Mouse (Mus musculus): ENCODE results near the gene Hmgcl. TPM values are rescaled to one million over a fixed set of nuclear protein-coding genes. Genes with fewer than 3 reads are reported as not detected.
A peak's percentile ranks its signal among the peaks of the same experiment; 100 is the strongest.

Hmgcl gene
- polyA plus RNA-seq, 2 experiments: 69.7 to 93.4 TPM

DNA sequence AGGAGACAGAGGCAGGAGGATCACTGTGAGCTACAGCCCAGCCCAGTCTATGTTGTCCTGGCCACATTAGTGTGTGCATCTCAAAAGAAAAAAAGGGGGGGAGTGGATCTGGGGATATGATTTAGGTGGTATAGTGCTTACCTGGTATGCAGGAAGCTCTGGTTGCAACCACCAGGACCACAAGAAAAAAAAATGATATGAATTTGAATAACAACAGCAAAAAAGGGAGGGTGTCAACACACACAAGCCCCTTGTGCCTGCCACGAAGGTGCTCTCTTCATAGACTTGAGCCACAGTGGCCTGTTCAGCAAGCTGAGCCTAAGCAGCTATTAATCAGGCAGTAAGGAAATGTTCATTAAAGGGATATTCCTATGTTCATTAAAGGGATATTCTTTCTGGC is 41.4 kb upstream of the Hmgcl start:
- Histone ChIP-seq H3K27me3 (ENCODE audit: control insufficient read depth, insufficient read depth, low read length) (no peaks in the 10 kb centered on the region), H3K9ac (ENCODE audit: low read depth, low read length, severe bottlenecking) (no peak overlapping the region), H3K9me3 (ENCODE audit: control insufficient read depth, low read length) (no peaks in the 10 kb centered on the region), H3K36me3 (ENCODE audit: control insufficient read depth, insufficient read depth, low read length) (no peaks in the 10 kb centered on the region), H3K4me2 (replicated peaks; ENCODE audit: low read depth, low read length, severe bottlenecking) (no peak overlapping the region), H3K4me1 (ENCODE audit: control insufficient read depth, insufficient read depth, low read length) (no peaks in the 10 kb centered on the region), H3K27ac (replicated peaks; ENCODE audit: low read depth, low read length) (no peak overlapping the region), H3K4me3 (replicated peaks; ENCODE audit: low read length) (no peak overlapping the region)
- ATAC-seq (ENCODE audit: low FRiP score, low read depth): no peak
- no peak for DNase-seq (ENCODE audit: low spot score)
- no peak for TF ChIP-seq POLR2A (IDR thresholded peaks at IDR 0.05; ENCODE audit: borderline replicate concordance, extremely low read depth, insufficient read depth, insufficient read length)
- 53% methylated on average over 1 of the region's 1 CpGs for WGBS

DNA sequence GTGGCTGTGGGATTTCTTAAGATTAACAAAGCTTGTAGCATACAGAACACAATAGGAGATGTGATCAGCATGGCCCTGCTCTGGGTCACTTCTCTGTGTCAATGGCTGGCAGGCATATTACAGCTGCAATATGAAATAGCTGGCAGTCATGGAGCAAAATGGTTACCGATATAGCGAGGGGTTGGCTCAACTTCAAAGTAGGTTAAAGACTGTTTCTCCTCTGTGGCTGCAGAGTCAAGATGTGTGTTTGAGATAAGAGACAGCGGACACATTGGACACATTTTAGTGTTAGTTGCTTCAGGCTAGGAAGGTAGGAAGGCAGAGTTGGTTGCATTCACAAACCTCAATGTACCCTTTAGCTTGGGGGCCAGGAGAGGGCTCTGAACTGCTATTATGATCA is 39.6 kb upstream of the Hmgcl start:
- ATAC-seq (ENCODE audit: low FRiP score, low read depth): no peak
- H3K4me3 ChIP-seq (replicated peaks; ENCODE audit: low read length): no peak overlapping the region
- H3K4me2 ChIP-seq (replicated peaks; ENCODE audit: low read depth, low read length, severe bottlenecking): no peak overlapping the region
- H3K27me3 ChIP-seq (ENCODE audit: control insufficient read depth, insufficient read depth, low read length): no peaks in the 10 kb centered on the region
- 78% methylated on average over 3 of the region's 3 CpGs for WGBS
- H3K27ac ChIP-seq (replicated peaks; ENCODE audit: low read depth, low read length): no peak overlapping the region
- no peaks in the 10 kb centered on the region for H3K36me3 ChIP-seq (ENCODE audit: control insufficient read depth, insufficient read depth, low read length)
- DNase-seq (ENCODE audit: low spot score): no peak
- H3K9me3 ChIP-seq (ENCODE audit: control insufficient read depth, low read length): no peaks in the 10 kb centered on the region
- no peak overlapping the region for H3K9ac ChIP-seq (ENCODE audit: low read depth, low read length, severe bottlenecking)
- TF ChIP-seq POLR2A (IDR thresholded peaks at IDR 0.05; ENCODE audit: borderline replicate concordance, extremely low read depth, insufficient read depth, insufficient read length): no peak
- no peaks in the 10 kb centered on the region for H3K4me1 ChIP-seq (ENCODE audit: control insufficient read depth, insufficient read depth, low read length)

DNA sequence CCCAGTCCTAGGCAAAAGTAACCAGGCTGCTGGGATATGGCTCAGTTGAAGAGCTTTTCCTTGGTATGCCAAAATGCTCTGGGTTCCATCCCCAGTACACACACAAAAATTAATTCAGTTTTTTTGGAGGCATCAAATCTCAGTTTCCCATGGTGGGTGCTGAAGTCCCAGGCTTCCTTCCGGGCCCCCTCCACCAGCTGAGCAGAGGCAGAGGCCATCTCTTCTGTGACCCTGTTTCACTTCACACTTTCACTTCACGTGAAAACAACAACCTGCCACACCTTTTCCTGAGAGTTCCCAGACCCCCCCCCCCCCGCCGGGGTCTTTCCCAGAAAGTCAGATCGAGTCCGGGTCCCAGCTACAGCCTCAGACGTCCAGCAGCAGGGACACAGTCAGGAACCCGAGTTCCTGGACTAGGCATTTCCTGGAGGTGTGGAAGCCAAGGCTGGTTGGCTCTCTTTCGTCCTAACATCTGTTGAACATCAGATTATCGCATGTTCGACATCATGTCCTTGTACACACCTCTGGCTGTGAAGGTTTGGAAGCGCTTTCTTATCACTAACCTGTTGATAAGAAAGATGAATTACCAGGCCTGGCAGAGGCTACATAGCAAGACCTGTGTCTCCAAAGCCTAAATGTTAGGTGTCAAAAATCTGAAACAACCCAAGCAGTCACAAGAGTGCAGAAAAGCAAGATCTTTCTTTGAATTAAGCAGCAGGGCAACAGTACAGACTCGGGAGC is 36.8 kb upstream of the Hmgcl start:
- no peak for TF ChIP-seq POLR2A (IDR thresholded peaks at IDR 0.05; ENCODE audit: borderline replicate concordance, extremely low read depth, insufficient read depth, insufficient read length)
- Histone ChIP-seq H3K27me3 (ENCODE audit: control insufficient read depth, insufficient read depth, low read length) (no peaks in the 10 kb centered on the region), H3K4me2 (replicated peaks; ENCODE audit: low read depth, low read length, severe bottlenecking) (no peak overlapping the region), H3K9ac (ENCODE audit: low read depth, low read length, severe bottlenecking) (no peak overlapping the region), H3K36me3 (ENCODE audit: control insufficient read depth, insufficient read depth, low read length) (no peaks in the 10 kb centered on the region), H3K4me1 (ENCODE audit: control insufficient read depth, insufficient read depth, low read length) (peaks cover 7% of the 10 kb centered on the region; the same call in 1 of the 2 replicates), H3K9me3 (ENCODE audit: control insufficient read depth, low read length) (no peaks in the 10 kb centered on the region), H3K4me3 (replicated peaks; ENCODE audit: low read length) (no peak overlapping the region), H3K27ac (replicated peaks; ENCODE audit: low read depth, low read length) (no peak overlapping the region)
- DNase-seq (ENCODE audit: low spot score): no peak
- WGBS: 50% methylated on average over 13 of the region's 13 CpGs
- no peak for ATAC-seq (ENCODE audit: low FRiP score, low read depth)

DNA sequence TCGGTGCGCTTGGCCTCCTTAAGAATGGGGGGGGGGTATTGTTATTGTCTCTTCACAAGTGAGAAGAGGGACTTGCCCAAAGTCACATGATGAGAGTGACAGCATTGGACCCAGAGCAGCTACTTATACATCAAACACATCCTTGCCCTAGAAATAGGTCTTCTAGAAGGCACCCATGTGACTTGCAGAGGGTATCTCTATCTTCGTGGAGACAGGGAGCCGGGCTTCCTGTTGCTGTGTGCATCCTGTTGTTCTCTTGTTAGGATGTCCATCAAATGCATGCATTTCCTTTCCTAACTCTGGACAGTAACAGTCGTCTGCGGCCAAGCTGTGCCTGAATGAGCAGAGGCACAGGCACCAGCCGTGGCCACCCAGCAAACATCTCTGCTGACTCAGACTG is 34.7 kb upstream of the Hmgcl start:
- no peak overlapping the region for H3K9ac ChIP-seq (ENCODE audit: low read depth, low read length, severe bottlenecking)
- no peaks in the 10 kb centered on the region for H3K36me3 ChIP-seq (ENCODE audit: control insufficient read depth, insufficient read depth, low read length)
- ATAC-seq (ENCODE audit: low FRiP score, low read depth) (no peak), DNase-seq (ENCODE audit: low spot score) (no peak)
- H3K4me3 ChIP-seq (replicated peaks; ENCODE audit: low read length): no peak overlapping the region
- H3K9me3 ChIP-seq (ENCODE audit: control insufficient read depth, low read length): no peaks in the 10 kb centered on the region
- H3K4me1 ChIP-seq (ENCODE audit: control insufficient read depth, insufficient read depth, low read length): peaks cover 7% of the 10 kb centered on the region; the same call in 1 of the 2 replicates
- H3K27ac ChIP-seq (replicated peaks; ENCODE audit: low read depth, low read length): no peak overlapping the region
- 70% methylated on average over 7 of the region's 7 CpGs for WGBS
- no peak overlapping the region for H3K4me2 ChIP-seq (replicated peaks; ENCODE audit: low read depth, low read length, severe bottlenecking)
- no peak for TF ChIP-seq POLR2A (IDR thresholded peaks at IDR 0.05; ENCODE audit: borderline replicate concordance, extremely low read depth, insufficient read depth, insufficient read length)
- no peaks in the 10 kb centered on the region for H3K27me3 ChIP-seq (ENCODE audit: control insufficient read depth, insufficient read depth, low read length)

DNA sequence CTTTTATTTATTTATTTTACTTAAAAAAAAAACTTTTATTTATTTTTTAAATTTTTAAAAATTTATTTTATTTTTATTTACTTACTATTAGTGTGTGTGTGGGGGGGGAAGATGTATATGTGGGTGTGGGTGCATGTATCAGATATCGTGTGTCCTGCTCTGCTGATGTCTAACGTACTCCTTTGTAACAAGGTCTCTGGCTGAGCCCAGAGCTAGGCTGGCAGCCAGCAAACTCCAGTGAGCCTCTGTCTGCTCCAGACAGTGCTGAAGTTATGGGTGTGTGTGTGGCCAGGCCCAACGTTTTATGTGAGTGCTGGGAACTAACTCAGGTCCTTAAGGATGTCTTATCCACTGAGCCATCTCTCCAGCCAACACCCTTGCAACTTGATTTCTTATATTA is 34.1 kb upstream of the Hmgcl start:
- Histone ChIP-seq H3K9me3 (ENCODE audit: control insufficient read depth, low read length) (no peaks in the 10 kb centered on the region), H3K4me1 (ENCODE audit: control insufficient read depth, insufficient read depth, low read length) (peaks cover 7% of the 10 kb centered on the region; the same call in 1 of the 2 replicates), H3K4me3 (replicated peaks; ENCODE audit: low read length) (no peak overlapping the region), H3K27me3 (ENCODE audit: control insufficient read depth, insufficient read depth, low read length) (no peaks in the 10 kb centered on the region), H3K9ac (ENCODE audit: low read depth, low read length, severe bottlenecking) (no peak overlapping the region), H3K36me3 (ENCODE audit: control insufficient read depth, insufficient read depth, low read length) (no peaks in the 10 kb centered on the region), H3K4me2 (replicated peaks; ENCODE audit: low read depth, low read length, severe bottlenecking) (no peak overlapping the region), H3K27ac (replicated peaks; ENCODE audit: low read depth, low read length) (no peak overlapping the region)
- 0 out of 2 replicates have a peak, but pooled peaks have one; percentile 15 for ATAC-seq (ENCODE audit: low FRiP score, low read depth)
- WGBS: 44% methylated on average over 3 of the region's 3 CpGs
- no peak for TF ChIP-seq POLR2A (IDR thresholded peaks at IDR 0.05; ENCODE audit: borderline replicate concordance, extremely low read depth, insufficient read depth, insufficient read length)
- no peak for DNase-seq (ENCODE audit: low spot score)
